Mouse (Mus musculus) CH12.LX (cell line): ENCODE data around the gene Zic4. TPM values are rescaled to one million over a fixed set of nuclear protein-coding genes. Genes with fewer than 3 reads are reported as not detected.

Source experiments
- DNase-seq: peaks from one replicate; pipeline ENCODE4 v3.0.0-alpha.2; 2013; ENCODE audit errors: extremely low read depth
- H3K27ac ChIP-seq: 2 replicates; pipeline ENCODE4 v1.5.1; 2012; ENCODE audit warnings: low read depth, mild to moderate bottlenecking, control low read depth, moderate library complexity; ENCODE audit not compliant: insufficient read depth
- H3K27me3 ChIP-seq: replicated peaks from 2 replicates; pipeline ENCODE3; 2012; ENCODE audit warnings: inconsistent platforms
- H3K36me3 ChIP-seq, 2 experiments: replicated peaks in 1 of 2; 2 replicates each; pipeline versions ENCODE3 to v1.6.1; 2012; ENCODE audit warnings: inconsistent platforms in 1 of 2, low read length in 1 of 2, mild to moderate bottlenecking in 1 of 2, mixed read lengths in 1 of 2, moderate library complexity in 1 of 2; ENCODE audit not compliant: control insufficient read depth in 1 of 2, insufficient read depth in 1 of 2
- H3K4me1 ChIP-seq, 2 experiments: 2 replicates each; pipeline ENCODE4 v1.6.1; 2012; ENCODE audit warnings: inconsistent platforms in 1 of 2, moderate library complexity in 1 of 2; ENCODE audit not compliant: insufficient read depth in 2 of 2, control insufficient read depth in 1 of 2
- H3K4me2 ChIP-seq: 2 replicates; pipeline ENCODE4 v1.6.1; 2012; ENCODE audit warnings: low read depth, mild to moderate bottlenecking, control low read depth; ENCODE audit not compliant: poor library complexity, insufficient read depth, severe bottlenecking
- H3K4me3 ChIP-seq, 3 experiments: fragments of 150-350 bp in 1 of 3; sonication (generic) in 1 of 3; replicated peaks in 1 of 3; 2 replicates each; pipeline versions ENCODE3 to v1.5.1; 2011 to 2012; ENCODE audit warnings: low read depth in 2 of 3, low read length in 2 of 3, mild to moderate bottlenecking in 2 of 3, moderate library complexity in 2 of 3, control low read depth in 1 of 3, improper control_type of control experiment in 1 of 3, inconsistent platforms in 1 of 3, mixed read lengths in 1 of 3; ENCODE audit not compliant: poor library complexity in 1 of 3
- H3K79me2 ChIP-seq: replicated peaks from 2 replicates; pipeline ENCODE4 v1.6.1; 2012; ENCODE audit warnings: mild to moderate bottlenecking, moderate library complexity; ENCODE audit not compliant: control insufficient read depth, poor library complexity, insufficient read depth, severe bottlenecking; ENCODE audit errors: extremely low read depth
- H3K9ac ChIP-seq: 2 replicates; pipeline ENCODE4 v1.6.1; 2012; ENCODE audit warnings: low read depth, mild to moderate bottlenecking, control low read depth, moderate library complexity; ENCODE audit not compliant: insufficient read depth
- H3K9me3 ChIP-seq: replicated peaks from 2 replicates; pipeline ENCODE3; 2012; ENCODE audit warnings: low read length, inconsistent platforms, mixed read lengths
- CHD1 ChIP-seq: IDR thresholded peaks from 2 replicates; pipeline ENCODE4 v1.6.1; 2012; ENCODE audit warnings: low read depth, low read length, improper control_type of control experiment, inconsistent platforms
- E2F4 ChIP-seq: IDR thresholded peaks from 2 replicates; pipeline ENCODE4 v1.6.1; 2011; ENCODE audit warnings: low read depth, low read length, improper control_type of control experiment; ENCODE audit not compliant: insufficient replicate concordance
- ELF1 ChIP-seq: IDR thresholded peaks from 2 replicates; pipeline ENCODE4 v1.6.1; 2014; ENCODE audit warnings: low read depth, mild to moderate bottlenecking, inconsistent platforms, low read length, improper control_type of control experiment
- IRF4 ChIP-seq: IDR thresholded peaks from 2 replicates; pipeline ENCODE4 v1.6.1; 2014; ENCODE audit warnings: low read depth, mild to moderate bottlenecking, inconsistent platforms, low read length, improper control_type of control experiment
- MAZ ChIP-seq: IDR thresholded peaks from 2 replicates; pipeline ENCODE4 v1.6.1; 2012; ENCODE audit warnings: low read depth, mild to moderate bottlenecking, inconsistent platforms, low read length, improper control_type of control experiment, moderate library complexity
- MEF2A ChIP-seq: IDR thresholded peaks from 2 replicates; pipeline ENCODE4 v1.6.1; 2014; ENCODE audit warnings: low read depth, mild to moderate bottlenecking, inconsistent platforms, low read length, improper control_type of control experiment, borderline replicate concordance
- NELFE ChIP-seq: IDR thresholded peaks from 2 replicates; pipeline ENCODE4 v1.6.1; 2011; ENCODE audit warnings: low read depth, low read length, improper control_type of control experiment
- NRF1 ChIP-seq: IDR thresholded peaks from 2 replicates; pipeline ENCODE4 v1.6.1; 2014; ENCODE audit warnings: low read depth, mild to moderate bottlenecking, inconsistent platforms, low read length, improper control_type of control experiment, moderate library complexity
- POLR2AphosphoS2 ChIP-seq: IDR thresholded peaks from 2 replicates; pipeline ENCODE4 v1.6.1; 2011; ENCODE audit warnings: low read depth, low read length, improper control_type of control experiment
- RAD21 ChIP-seq: IDR thresholded peaks from 2 replicates; pipeline ENCODE4 v1.6.1; 2011; ENCODE audit warnings: low read depth, mild to moderate bottlenecking, low read length, improper control_type of control experiment, moderate library complexity
- SIN3A ChIP-seq: IDR thresholded peaks from 2 replicates; pipeline ENCODE4 v1.6.1; 2012; ENCODE audit warnings: low read length, improper control_type of control experiment, inconsistent platforms
- SMC3 ChIP-seq: IDR thresholded peaks from 2 replicates; pipeline ENCODE4 v1.6.1; 2011; ENCODE audit warnings: low read depth, low read length, improper control_type of control experiment
- TBP ChIP-seq: conservative IDR thresholded peaks from 2 replicates; pipeline ENCODE4 v1.6.1; 2011; ENCODE audit warnings: low read depth, low read length, improper control_type of control experiment
- TCF12 ChIP-seq: IDR thresholded peaks from 2 replicates; pipeline ENCODE4 v1.6.1; 2014; ENCODE audit warnings: low read depth, mild to moderate bottlenecking, inconsistent platforms, low read length, improper control_type of control experiment
- USF1 ChIP-seq: IDR thresholded peaks from 2 replicates; pipeline ENCODE4 v1.6.1; 2014; ENCODE audit warnings: low read depth, mild to moderate bottlenecking, inconsistent platforms, low read length, improper control_type of control experiment
- USF2 ChIP-seq: conservative IDR thresholded peaks from 2 replicates; pipeline ENCODE4 v1.6.1; 2011; ENCODE audit warnings: low read depth, low read length, improper control_type of control experiment
- ZC3H11A ChIP-seq: IDR thresholded peaks from 2 replicates; pipeline ENCODE4 v1.6.1; 2012; ENCODE audit warnings: low read depth, mild to moderate bottlenecking, inconsistent platforms, low read length, improper control_type of control experiment
- ZNF384 ChIP-seq: IDR thresholded peaks from 2 replicates; pipeline ENCODE4 v1.6.1; 2012; ENCODE audit warnings: low read depth, low read length, improper control_type of control experiment, inconsistent platforms
- dilution Hi-C: fragments of 300-500 bp; cut with MboI; formaldehyde crosslinking; loops from 2 replicates; pipeline ENCODE4 v1.14.3; 2020; ENCODE audit warnings: low sequenced_read_pairs; ENCODE audit not compliant: extremely low pct_unique_long_range_greater_than_20kb, extremely low pct_ligation_motif_present
- in situ Hi-C: fragments of 300-500 bp; cut with MboI; formaldehyde crosslinking; loops from 3 replicates; pipeline ENCODE4 v1.14.3; 2019; ENCODE audit warnings: low sequenced_read_pairs, low pct_ligation_motif_present, low pct_unique_long_range_greater_than_20kb, mixed read lengths
- polyA plus RNA-seq: library from polyadenylated mRNA; unstranded; fragments of >175 nt; gene quantifications from 2 replicates; pipeline ENCODE4 v1.2.1, GENCODE M21; 2012; ENCODE audit warnings: low read depth; ENCODE audit not compliant: insufficient read length
- total RNA-seq, 2 experiments: library from RNA; depleted of rRNA; stranded (reverse); fragments of 300-350 nt in 1 of 2; fragments of >200 nt in 1 of 2; gene quantifications; 2 replicates each; pipeline ENCODE4 v1.2.3; 2012 to 2014

Zic4 gene
- total and polyA plus RNA-seq, 3 experiments, result not detected

DNA sequence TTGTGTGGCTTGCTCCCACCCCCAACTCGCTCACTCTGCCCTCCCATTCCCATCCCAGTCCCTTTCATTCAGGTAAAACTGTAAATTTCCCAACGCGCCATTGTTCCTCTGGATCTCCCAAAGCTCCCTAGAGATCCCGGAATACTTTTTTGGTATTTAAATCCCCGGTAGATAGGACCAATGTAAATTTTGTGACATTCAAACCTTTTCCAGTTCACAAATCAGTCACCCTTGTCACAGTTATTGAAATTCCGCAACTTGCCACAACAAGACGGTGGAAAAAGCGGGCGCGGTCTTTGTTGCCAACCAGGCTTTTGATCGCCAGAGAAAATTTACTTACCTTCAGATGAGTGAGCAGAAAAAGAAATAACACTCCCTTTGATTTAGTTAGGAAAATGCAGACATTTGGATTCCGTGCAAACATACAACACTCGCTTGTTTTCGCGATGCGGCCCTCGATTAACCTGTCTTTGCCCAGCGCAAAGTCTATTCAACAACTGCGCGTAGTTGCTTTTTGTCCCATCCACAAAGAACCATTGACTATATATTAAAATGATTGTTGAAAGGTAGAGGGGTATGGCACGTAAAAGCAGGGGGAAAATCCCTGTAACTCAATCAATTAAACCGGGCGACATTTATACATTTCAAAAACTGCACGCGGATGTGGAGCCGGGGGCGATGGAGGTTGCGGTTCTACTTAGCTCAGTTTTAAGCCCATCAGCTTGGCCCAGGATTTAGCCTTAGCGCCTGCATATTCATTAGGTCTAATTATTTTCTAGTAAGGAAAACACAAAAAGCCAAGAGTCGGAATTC is 5.0 kb downstream of the Zic4 start (continued):
- TF ChIP-seq MAZ, result no peak
- TF ChIP-seq ELF1, result no peak
- no peak for TF ChIP-seq TBP
- TF ChIP-seq IRF4, result no peak

DNA sequence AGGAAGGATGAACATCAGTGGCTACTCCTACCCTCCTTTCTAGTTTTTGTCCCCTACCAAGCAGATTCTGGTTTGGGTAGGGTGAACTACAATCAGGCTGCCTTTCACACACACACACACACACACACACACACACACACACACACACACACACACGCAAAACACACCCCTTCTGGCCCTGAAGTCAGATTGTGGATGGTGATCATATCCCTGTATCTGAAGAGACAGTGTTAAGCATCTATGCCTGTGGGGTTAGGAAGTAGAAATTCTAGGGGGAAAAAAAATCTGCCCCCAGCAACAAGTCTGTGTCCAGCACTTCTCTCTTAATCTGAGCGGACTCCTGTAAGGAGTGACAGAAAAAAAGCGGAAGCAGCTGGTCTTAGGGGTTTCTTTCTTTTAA is 5.9 kb downstream of the Zic4 start:
- no peak for DNase-seq
- dilution Hi-C loops, result no loop called here
- peaks cover 60% of the 10 kb centered on the region for H3K9me3 ChIP-seq
- H3K4me1 ChIP-seq, result no peaks in the 10 kb centered on the region
- H3K79me2 ChIP-seq, result no peaks in the 10 kb centered on the region
- H3K4me2 ChIP-seq, result no peak overlapping the region
- H3K27me3 ChIP-seq, result no peaks in the 10 kb centered on the region
- in situ Hi-C loops, result no loop called here
- H3K9ac ChIP-seq, result no peak overlapping the region
- TF ChIP-seq ZNF384 (no peak), CHD1 (no peak), NRF1 (no peak), POLR2AphosphoS2 (no peak), SMC3 (no peak), USF1 (no peak), E2F4 (no peak), SIN3A (no peak), ZC3H11A (no peak), RAD21 (no peak), MEF2A (no peak)
- H3K4me3 ChIP-seq, result no peak overlapping the region
- no peaks in the 10 kb centered on the region for H3K36me3 ChIP-seq
- H3K27ac ChIP-seq, result no peak overlapping the region

DNA sequence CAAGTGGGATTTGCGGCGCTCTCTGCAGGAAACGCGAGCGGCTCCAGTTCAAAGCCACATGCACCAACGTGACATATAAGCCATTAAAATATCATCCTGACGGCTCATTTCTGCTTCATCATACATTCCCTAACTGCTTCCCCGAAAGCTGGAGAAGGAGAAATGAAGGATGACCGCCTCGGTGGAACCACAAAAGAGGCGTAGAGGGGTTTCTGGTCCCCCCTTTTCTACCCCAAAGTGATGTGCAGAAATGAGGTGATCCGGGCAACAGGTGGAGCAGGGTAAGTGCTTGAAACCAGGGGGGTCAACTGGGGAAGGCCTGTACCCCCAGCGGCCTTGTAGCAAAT is 6.7 kb downstream of the Zic4 start:
- Histone ChIP-seq H3K27me3 (no peaks in the 10 kb centered on the region), H3K4me3 (no peak overlapping the region), H3K9ac (no peak overlapping the region), H3K4me2 (no peak overlapping the region), H3K9me3 (peaks cover 53% of the 10 kb centered on the region), H3K79me2 (no peaks in the 10 kb centered on the region), H3K36me3 (no peaks in the 10 kb centered on the region), H3K4me1 (no peaks in the 10 kb centered on the region), H3K27ac (no peak overlapping the region)
- dilution Hi-C loops (no loop called here), in situ Hi-C loops (no loop called here)
- no peak for DNase-seq
- no peak for TF ChIP-seq NELFE
- no peak for TF ChIP-seq TCF12
- TF ChIP-seq USF2, result no peak
